Mouse (Mus musculus): ENCODE data around the gene Trim29. TPM values are rescaled to one million over a fixed set of nuclear protein-coding genes. Genes with fewer than 3 reads are reported as not detected.

Gene Trim29
- polyA plus RNA-seq, 1 experiment from 2014 or later, result 26.1 TPM

- no peak for ATAC-seq (ENCODE audit: low FRiP score, low read depth)
- H3K4me3 ChIP-seq, result no peak overlapping the region
- H3K4me1 ChIP-seq, result no peaks in the 10 kb centered on the region
- no peak overlapping the region for H3K27ac ChIP-seq
- H3K9me3 ChIP-seq, result no peaks in the 10 kb centered on the region
- H3K36me3 ChIP-seq, result no peaks in the 10 kb centered on the region
- no peak overlapping the region for H3K4me2 ChIP-seq (replicated peaks)
- H3K9ac ChIP-seq, result no peak overlapping the region
- WGBS, result 63% methylated on average over 5 of the region's 5 CpGs
- no peaks in the 10 kb centered on the region for H3K27me3 ChIP-seq
These were observed 27.4 kb downstream of the Trim29 start for GRCm38 (mm10) chr9:43338067-43338466.

GRCm38 (mm10) chr9:43339614-43340020 is 29.0 kb downstream of the Trim29 start:
- Histone ChIP-seq H3K27ac (no peak overlapping the region), H3K4me2 (replicated peaks) (no peak overlapping the region), H3K4me3 (no peak overlapping the region), H3K9ac (no peak overlapping the region), H3K27me3 (no peaks in the 10 kb centered on the region), H3K36me3 (no peaks in the 10 kb centered on the region), H3K4me1 (no peaks in the 10 kb centered on the region), H3K9me3 (no peaks in the 10 kb centered on the region)
- no peak for ATAC-seq (ENCODE audit: low FRiP score, low read depth)
- WGBS, result 3% methylated on average over 2 of the region's 2 CpGs

GRCm38 (mm10) chr9:43350089-43350488 is 39.4 kb downstream of the Trim29 start:
- H3K4me2 ChIP-seq (replicated peaks), result no peak overlapping the region
- peaks cover 10% of the 10 kb centered on the region; the same call in 1 of the 2 replicates for H3K27me3 ChIP-seq
- H3K9ac ChIP-seq, result no peak overlapping the region
- no peak overlapping the region for H3K4me3 ChIP-seq
- H3K36me3 ChIP-seq, result no peaks in the 10 kb centered on the region
- peaks cover 10% of the 10 kb centered on the region; the same call in 1 of the 2 replicates for H3K4me1 ChIP-seq
- ATAC-seq (ENCODE audit: low FRiP score, low read depth), result no peak
- no peak overlapping the region for H3K27ac ChIP-seq
- 36% methylated on average over 5 of the region's 5 CpGs for WGBS
- H3K9me3 ChIP-seq, result no peaks in the 10 kb centered on the region

DNA sequence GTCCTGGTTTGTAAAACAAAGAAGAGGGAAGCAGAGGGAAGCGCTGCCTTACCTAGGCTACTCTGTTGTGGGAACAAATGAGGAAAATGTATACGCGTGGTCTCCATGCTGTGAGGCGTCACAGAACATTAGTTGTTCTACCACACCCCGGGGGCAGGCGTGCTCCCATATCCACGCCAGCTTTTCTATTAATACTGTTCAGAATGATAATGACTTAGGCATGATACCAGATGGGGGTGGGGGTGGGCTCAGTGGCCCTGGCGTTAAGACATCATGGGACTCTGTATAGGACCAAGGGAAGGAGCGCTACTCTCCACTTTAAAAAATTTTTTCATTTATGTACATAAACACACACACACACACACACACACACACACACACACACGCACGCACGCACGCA is 40.4 kb downstream of the Trim29 start:
- peaks cover 10% of the 10 kb centered on the region; the same call in 1 of the 2 replicates for H3K27me3 ChIP-seq
- 60% methylated on average over 9 of the region's 13 CpGs for WGBS

GRCm38 (mm10) chr9:43357011-43357410 is 46.4 kb downstream of the Trim29 start:
- Histone ChIP-seq H3K9ac (no peak overlapping the region), H3K4me3 (no peak overlapping the region), H3K27me3 (0 out of 2 replicates have a peak, but pooled peaks cover 4% of the 10 kb centered on the region), H3K9me3 (no peaks in the 10 kb centered on the region), H3K4me1 (no peaks in the 10 kb centered on the region), H3K4me2 (replicated peaks) (no peak overlapping the region), H3K27ac (no peak overlapping the region), H3K36me3 (no peaks in the 10 kb centered on the region)
- ATAC-seq (ENCODE audit: low FRiP score, low read depth), result no peak

More for the DNA sequence above, 40.4 kb downstream of the Trim29 start:
- H3K4me2 ChIP-seq (replicated peaks), result no peak overlapping the region
- H3K9ac ChIP-seq, result no peak overlapping the region
- peaks cover 10% of the 10 kb centered on the region; the same call in 1 of the 2 replicates for H3K4me1 ChIP-seq
- H3K4me3 ChIP-seq, result no peak overlapping the region
- ATAC-seq (ENCODE audit: low FRiP score, low read depth), result no peak
- H3K27ac ChIP-seq, result no peak overlapping the region
- no peaks in the 10 kb centered on the region for H3K36me3 ChIP-seq
- no peaks in the 10 kb centered on the region for H3K9me3 ChIP-seq

- Histone ChIP-seq H3K27ac (no peak overlapping the region), H3K4me1 (no peaks in the 10 kb centered on the region), H3K4me2 (replicated peaks) (no peak overlapping the region), H3K27me3 (0 out of 2 replicates have a peak, but pooled peaks cover 4% of the 10 kb centered on the region), H3K36me3 (no peaks in the 10 kb centered on the region), H3K4me3 (no peak overlapping the region), H3K9ac (no peak overlapping the region), H3K9me3 (no peaks in the 10 kb centered on the region)
- ATAC-seq (ENCODE audit: low FRiP score, low read depth), result no peak
- WGBS, result 69% methylated on average over 15 of the region's 15 CpGs
These were observed 48.1 kb downstream of the Trim29 start for GRCm38 (mm10) chr9:43358591-43359323.

DNA sequence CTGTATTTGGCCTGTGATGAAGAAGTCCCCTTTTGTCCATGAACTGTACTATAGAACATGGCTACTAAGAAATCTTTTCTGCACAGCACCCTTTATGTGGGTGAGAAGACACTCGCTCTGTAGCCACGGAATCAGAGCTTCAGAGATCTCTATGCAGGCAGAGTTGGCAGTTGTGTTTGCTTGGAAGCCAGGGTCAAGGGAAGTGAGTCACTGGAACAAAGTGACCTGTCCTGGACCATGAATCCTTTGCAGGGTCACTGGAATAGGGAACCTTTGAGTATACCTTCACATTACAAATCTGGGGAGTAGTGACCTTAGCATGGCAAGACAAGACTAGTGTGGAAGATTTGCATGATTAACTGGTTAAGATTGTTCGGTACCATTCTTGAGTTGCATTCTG is 58.1 kb downstream of the Trim29 start:
- WGBS, result 87% methylated on average over 3 of the region's 3 CpGs
- ATAC-seq (ENCODE audit: low FRiP score, low read depth), result no peak
- H3K36me3 ChIP-seq, result no peaks in the 10 kb centered on the region
- H3K4me1 ChIP-seq, result no peaks in the 10 kb centered on the region
- H3K27ac ChIP-seq, result no peak overlapping the region
- no peak overlapping the region for H3K4me2 ChIP-seq (replicated peaks)
- H3K9me3 ChIP-seq, result no peaks in the 10 kb centered on the region
- no peaks in the 10 kb centered on the region for H3K27me3 ChIP-seq
- no peak overlapping the region for H3K4me3 ChIP-seq
- H3K9ac ChIP-seq, result no peak overlapping the region

DNA sequence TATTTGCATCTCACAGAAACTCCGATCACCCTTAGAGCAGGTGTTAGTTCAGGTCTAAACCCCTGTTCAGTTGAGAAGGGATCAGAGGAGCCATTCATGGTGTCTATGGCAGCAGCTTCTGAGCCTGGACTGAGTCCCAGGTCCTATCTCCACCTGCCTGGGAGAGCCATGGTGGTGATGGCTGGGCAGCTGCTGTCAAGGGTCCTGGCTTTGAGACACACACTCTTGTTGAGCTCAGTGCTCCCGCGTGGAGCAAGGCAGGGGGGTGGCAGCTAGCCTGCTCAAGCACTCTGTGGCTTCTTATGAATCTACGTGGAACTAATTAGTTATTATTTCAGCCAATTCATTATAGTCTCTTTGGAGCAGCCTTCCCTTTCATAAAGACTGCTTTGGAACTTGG is 73.2 kb downstream of the Trim29 start:
- Histone ChIP-seq H3K27ac (no peak overlapping the region), H3K4me2 (replicated peaks) (no peak overlapping the region), H3K9me3 (no peaks in the 10 kb centered on the region), H3K4me1 (no peaks in the 10 kb centered on the region), H3K36me3 (no peaks in the 10 kb centered on the region), H3K4me3 (no peak overlapping the region), H3K27me3 (no peaks in the 10 kb centered on the region; the same call in 1 of the 2 replicates), H3K9ac (no peak overlapping the region)
- 80% methylated on average over 4 of the region's 4 CpGs for WGBS
- ATAC-seq (ENCODE audit: low FRiP score, low read depth), result no peak

- Histone ChIP-seq H3K27ac (no peak overlapping the region), H3K9me3 (no peaks in the 10 kb centered on the region), H3K9ac (no peak overlapping the region), H3K4me2 (replicated peaks) (no peak overlapping the region), H3K36me3 (no peaks in the 10 kb centered on the region), H3K4me1 (no peaks in the 10 kb centered on the region), H3K27me3 (no peaks in the 10 kb centered on the region; the same call in 1 of the 2 replicates), H3K4me3 (no peak overlapping the region)
- no peak for ATAC-seq (ENCODE audit: low FRiP score, low read depth)
- WGBS, result 76% methylated on average over 3 of the region's 3 CpGs
These were observed 73.8 kb downstream of the Trim29 start for GRCm38 (mm10) chr9:43384400-43384799.

Other genes with a start within 250 kb of the Trim29 start
- gene Arhgef12, start 203.6 kb upstream of the Trim29 start, polyA plus RNA-seq (2015; fragmentation: Nextera tagmentation; extraction: Ambion mirVana), result 11.5 and 12.3 TPM in 2 replicates
- gene Tmem136, start 194.3 kb upstream of the Trim29 start, polyA plus RNA-seq (2015; fragmentation: Nextera tagmentation; extraction: Ambion mirVana), result 8.3 and 8.8 TPM in 2 replicates
- gene Pou2f3, start 100.5 kb upstream of the Trim29 start, polyA plus RNA-seq (2015; fragmentation: Nextera tagmentation; extraction: Ambion mirVana), result 0.74 and 1.1 TPM in 2 replicates
- gene Oaf, start 70.9 kb upstream of the Trim29 start, polyA plus RNA-seq (2015; fragmentation: Nextera tagmentation; extraction: Ambion mirVana), result 103 and 106 TPM in 2 replicates